Mouse (Mus musculus) left cerebral cortex, postnatal 10 days (tissue): ENCODE results near the gene Plekha7. TPM values are rescaled to one million over a fixed set of nuclear protein-coding genes. Genes with fewer than 3 reads are reported as not detected.

ENCODE experiments used
- DNase-seq, 2 experiments: peaks; one replicate each; pipeline ENCODE4 v3.0.0; 2021 to 2022; ENCODE audit warnings: low spot score in 2 of 2, mixed read lengths in 1 of 2; ENCODE audit errors: extremely low spot score in 1 of 2
- intact Hi-C: fragments of 180-260 bp; cut with DNase I; formaldehyde crosslinking; loops from one replicate; pipeline ENCODE4 v1.15.1; 2025
- total RNA-seq, 2 experiments: library from RNA; stranded (reverse); gene quantifications; 2 replicates each; pipeline ENCODE4 v1.2.3; 2021

Plekha7 gene
- total RNA-seq, 2 experiments from 2014 or later = 18.7 to 23.6 TPM

GRCm38 (mm10) chr7:116205451-116205850 is 102.7 kb downstream of the Plekha7 start:
- no peak for DNase-seq
- intact Hi-C loops = no loop called here

GRCm38 (mm10) chr7:116202033-116202681 is 106.0 kb downstream of the Plekha7 start:
- DNase-seq = no peak
- intact Hi-C loops = no loop called here

GRCm38 (mm10) chr7:116200951-116201351 is 107.2 kb downstream of the Plekha7 start:
- intact Hi-C loops = no loop called here
- no peak for DNase-seq

- intact Hi-C loops = no loop called here
- DNase-seq = no peak
Measured at GRCm38 (mm10) chr7:116200544-116200943, 107.6 kb downstream of the Plekha7 start.

- DNase-seq = no peak
- intact Hi-C loops = no loop called here
Measured at GRCm38 (mm10) chr7:116198902-116199301, 109.3 kb downstream of the Plekha7 start.

GRCm38 (mm10) chr7:116198407-116198806 is 109.8 kb downstream of the Plekha7 start:
- DNase-seq = peak in 1 of 2 experiments; percentile 50
- intact Hi-C loops = no loop called here

GRCm38 (mm10) chr7:116196974-116197679 is 111.0 kb downstream of the Plekha7 start:
- DNase-seq = no peak
- intact Hi-C loops = no loop called here

- intact Hi-C loops = no loop called here
- DNase-seq = no peak
Measured at GRCm38 (mm10) chr7:116194996-116195395, 113.2 kb downstream of the Plekha7 start.

- no peak for DNase-seq
- intact Hi-C loops = no loop called here
Measured at GRCm38 (mm10) chr7:116192966-116193365, 115.2 kb downstream of the Plekha7 start.

- intact Hi-C loops = no loop called here
- no peak for DNase-seq
Measured at GRCm38 (mm10) chr7:116192096-116192595, 116.0 kb downstream of the Plekha7 start.

- peak; percentile 30 to 42 for DNase-seq
- intact Hi-C loops = no loop called here
Measured at GRCm38 (mm10) chr7:116191138-116191537, 117.0 kb downstream of the Plekha7 start.

GRCm38 (mm10) chr7:116189708-116190107 is 118.5 kb downstream of the Plekha7 start:
- peak in 1 of 2 experiments; percentile 21 for DNase-seq
- intact Hi-C loops = no loop called here

- intact Hi-C loops = no loop called here
- DNase-seq = no peak
Measured at GRCm38 (mm10) chr7:116188391-116188790, 119.8 kb downstream of the Plekha7 start.

GRCm38 (mm10) chr7:116187521-116187920 is 120.7 kb downstream of the Plekha7 start:
- intact Hi-C loops = no loop called here
- no peak for DNase-seq

- DNase-seq = no peak
Measured at GRCm38 (mm10) chr7:116186847-116187246, 121.3 kb downstream of the Plekha7 start.

GRCm38 (mm10) chr7:116186156-116186555 is 122.0 kb downstream of the Plekha7 start:
- intact Hi-C loops = no loop called here
- no peak for DNase-seq

More at GRCm38 (mm10) chr7:116186847-116187246, 121.3 kb downstream of the Plekha7 start:
- intact Hi-C loops = no loop called here

GRCm38 (mm10) chr7:116184358-116185057 is 123.7 kb downstream of the Plekha7 start:
- DNase-seq = no peak
- intact Hi-C loops = no loop called here

GRCm38 (mm10) chr7:116182451-116182850 is 125.7 kb downstream of the Plekha7 start:
- DNase-seq = no peak
- intact Hi-C loops = no loop called here

GRCm38 (mm10) chr7:116181444-116181946 is 126.7 kb downstream of the Plekha7 start:
- intact Hi-C loops = no loop called here
- no peak for DNase-seq
